Mouse (Mus musculus): Measurements from ENCODE around the gene Ptpdc1.
A peak's percentile ranks its signal among the peaks of the same experiment; 100 is the strongest.

Ptpdc1 gene

GRCm38 (mm10) chr13:48625433-48626184 is at the start of gene Ptpdc1:
TSS of gene Ptpdc1 (minus strand) at chr13:48625664.
- DNase-seq (ENCODE audit: low spot score in 2 of 2): peak; percentile 98 to 99

- no peak for DNase-seq (ENCODE audit: low spot score in 2 of 2)
Measured at GRCm38 (mm10) chr13:48674609-48675008, 49.1 kb upstream of the Ptpdc1 start.

GRCm38 (mm10) chr13:48672312-48672840 is 46.9 kb upstream of the Ptpdc1 start:
- DNase-seq (ENCODE audit: low spot score in 2 of 2): no peak

- no peak for DNase-seq (ENCODE audit: low spot score in 2 of 2)
Measured at GRCm38 (mm10) chr13:48668976-48669534, 43.6 kb upstream of the Ptpdc1 start.

- no peak for DNase-seq (ENCODE audit: low spot score in 2 of 2)
Measured at GRCm38 (mm10) chr13:48668091-48668975, 42.9 kb upstream of the Ptpdc1 start.

- DNase-seq (ENCODE audit: low spot score in 2 of 2): no peak
Measured at GRCm38 (mm10) chr13:48667461-48667860, 42.0 kb upstream of the Ptpdc1 start.

- no peak for DNase-seq (ENCODE audit: low spot score in 2 of 2)
Measured at GRCm38 (mm10) chr13:48665656-48666597, 40.5 kb upstream of the Ptpdc1 start.

- DNase-seq (ENCODE audit: low spot score in 2 of 2): no peak
Measured at GRCm38 (mm10) chr13:48664916-48665655, 39.6 kb upstream of the Ptpdc1 start.

GRCm38 (mm10) chr13:48663988-48664339 is 38.5 kb upstream of the Ptpdc1 start:
- no peak for DNase-seq (ENCODE audit: low spot score in 2 of 2)

GRCm38 (mm10) chr13:48663211-48663987 is 37.9 kb upstream of the Ptpdc1 start:
- DNase-seq (ENCODE audit: low spot score in 2 of 2): no peak

GRCm38 (mm10) chr13:48662431-48663143 is 37.1 kb upstream of the Ptpdc1 start, which contains the start of gene Barx1:
TSS of gene Barx1 (plus strand) at chr13:48662998.
- DNase-seq (ENCODE audit: low spot score in 2 of 2): no peak

- DNase-seq (ENCODE audit: low spot score in 2 of 2): no peak
Measured at GRCm38 (mm10) chr13:48661561-48661960, 36.1 kb upstream of the Ptpdc1 start.

- DNase-seq (ENCODE audit: low spot score in 2 of 2): no peak
Measured at GRCm38 (mm10) chr13:48660741-48661140, 35.3 kb upstream of the Ptpdc1 start.

GRCm38 (mm10) chr13:48660221-48660734 is 34.8 kb upstream of the Ptpdc1 start:
- no peak for DNase-seq (ENCODE audit: low spot score in 2 of 2)

- DNase-seq (ENCODE audit: low spot score in 2 of 2): no peak
Measured at GRCm38 (mm10) chr13:48659254-48660220, 34.1 kb upstream of the Ptpdc1 start.

- no peak for DNase-seq (ENCODE audit: low spot score in 2 of 2)
Measured at GRCm38 (mm10) chr13:48658588-48659253, 33.3 kb upstream of the Ptpdc1 start.

GRCm38 (mm10) chr13:48657791-48658190 is 32.3 kb upstream of the Ptpdc1 start:
- no peak for DNase-seq (ENCODE audit: low spot score in 2 of 2)
